Mouse (Mus musculus) embryonic facial prominence, embryonic 11.5 days (tissue): ENCODE results near the gene Dis3l2. TPM values are rescaled to one million over a fixed set of nuclear protein-coding genes. Genes with fewer than 3 reads are reported as not detected.

ENCODE experiments used
- ATAC-seq: fragments of 200-750 bp; cut with Nextera tagmentation; replicated peaks from 2 replicates; pipeline ENCODE4 v1.8.0; 2017; ENCODE audit warnings: low read depth; ENCODE audit not compliant: insufficient number of reproducible peaks, low FRiP score, low TSS enrichment
- DNase-seq: peaks from one replicate; pipeline ENCODE4 v3.0.0-alpha.2; 2015; ENCODE audit warnings: low spot score
- H3K27ac ChIP-seq: fragments of 300-500 bp; sonication (generic); replicated peaks from 2 replicates; pipeline ENCODE4 v1.5.1; 2014; ENCODE audit warnings: mild to moderate bottlenecking, low read depth, low read length, control low read depth
- H3K27me3 ChIP-seq: fragments of 300-500 bp; sonication (generic); 2 replicates; pipeline ENCODE4 v1.6.1; 2014; ENCODE audit warnings: mild to moderate bottlenecking, low read length, moderate library complexity, mixed read lengths; ENCODE audit not compliant: control insufficient read depth, insufficient read depth
- H3K36me3 ChIP-seq: fragments of 300-500 bp; sonication (generic); replicated peaks from 2 replicates; pipeline ENCODE4 v1.6.1; 2014; ENCODE audit warnings: low read depth, mild to moderate bottlenecking, low read length, moderate library complexity, mixed read lengths; ENCODE audit not compliant: control insufficient read depth, insufficient read depth
- H3K4me1 ChIP-seq: fragments of 300-500 bp; sonication (generic); 2 replicates; pipeline ENCODE4 v1.6.1; 2014; ENCODE audit warnings: low read length, mixed read lengths; ENCODE audit not compliant: control insufficient read depth, insufficient read depth
- H3K4me2 ChIP-seq: fragments of 300-500 bp; sonication (generic); 2 replicates; pipeline ENCODE4 v1.6.1; 2014; ENCODE audit warnings: low read depth, mild to moderate bottlenecking, control low read depth, low read length, moderate library complexity
- H3K4me3 ChIP-seq: fragments of 300-500 bp; sonication (generic); 2 replicates; pipeline ENCODE4 v1.5.1; 2014; ENCODE audit warnings: low read depth, low read length, control low read depth
- H3K9ac ChIP-seq: fragments of 300-500 bp; sonication (generic); replicated peaks from 2 replicates; pipeline ENCODE4 v1.6.1; 2014; ENCODE audit warnings: mild to moderate bottlenecking, control low read depth, low read length
- H3K9me3 ChIP-seq: fragments of 300-500 bp; sonication (generic); replicated peaks from 2 replicates; pipeline ENCODE4 v1.6.1; 2016; ENCODE audit warnings: mild to moderate bottlenecking, low read length, inconsistent platforms, mixed read lengths; ENCODE audit not compliant: control insufficient read depth
- WGBS: fragments of 180-500 bp; shearing (Covaris S2); extraction: QIAGEN DNeasy Blood & Tissue Kit; methylation state at CpG from one replicate; pipeline ENCODE4 v1.1.7; 2014; 5-methylcytosine and 5-hydroxymethylcytosine counted together
- polyA plus RNA-seq: library from polyadenylated mRNA; unstranded; fragments of >200 nt; fragmentation: Nextera tagmentation; extraction: Ambion mirVana; gene quantifications from 2 replicates; pipeline ENCODE4 v1.2.1, GENCODE M21; 2014

The Dis3l2 gene
- polyA plus RNA-seq, 1 experiment from 2014 or later = 33.3 TPM

DNA sequence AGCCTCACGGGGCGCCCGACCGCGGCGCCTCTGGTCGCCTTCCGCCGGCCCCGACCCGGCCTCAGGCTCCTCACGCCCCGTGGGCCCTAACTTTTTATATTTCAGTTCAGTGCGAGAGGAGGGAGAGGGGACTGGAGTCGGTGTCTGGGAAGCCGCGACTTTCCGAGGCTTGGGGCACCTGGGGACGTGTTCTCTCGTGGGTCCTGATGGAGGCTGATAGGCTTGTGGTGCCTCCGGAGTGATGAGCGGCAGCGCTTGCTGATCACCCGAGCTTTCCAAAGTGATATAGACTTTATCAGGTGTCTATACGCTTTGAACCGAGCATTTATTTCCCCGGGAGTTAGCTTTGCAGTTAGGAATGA, 338 bp downstream of the Dis3l2 start:
- no peak; the same call in 1 of the 2 replicates for ATAC-seq

DNA sequence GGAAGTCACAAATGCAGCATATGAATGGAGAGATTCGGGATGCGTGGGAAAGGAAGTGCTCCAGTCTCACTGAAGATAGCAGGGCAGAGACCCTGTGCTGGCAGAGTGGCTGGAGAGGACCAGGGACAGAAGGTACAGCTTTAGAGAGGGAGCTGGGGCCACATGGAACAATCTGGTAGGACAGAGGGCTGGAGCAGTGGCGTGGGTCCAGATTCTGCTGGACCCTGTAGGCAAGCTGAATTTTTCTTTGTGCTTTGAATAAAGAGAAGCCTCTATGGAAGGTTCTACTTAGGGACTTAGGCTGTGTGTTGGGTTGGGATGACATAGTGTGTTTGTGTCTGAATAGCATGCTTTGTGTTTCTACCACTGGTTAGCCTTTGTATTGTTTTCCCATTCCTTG, 1.9 kb downstream of the Dis3l2 start:
- ATAC-seq (no peak), DNase-seq (no peak)
- no peaks in the 10 kb centered on the region for H3K27me3 ChIP-seq
- H3K36me3 ChIP-seq = no peaks in the 10 kb centered on the region
- no peaks in the 10 kb centered on the region for H3K4me1 ChIP-seq
- H3K27ac ChIP-seq = no peak overlapping the region
- no peak overlapping the region for H3K4me3 ChIP-seq
- H3K9ac ChIP-seq = no peak overlapping the region
- H3K9me3 ChIP-seq = no peaks in the 10 kb centered on the region
- WGBS = 89% methylated on average over 3 of the region's 3 CpGs
- no peak overlapping the region for H3K4me2 ChIP-seq

More for the DNA sequence above, 338 bp downstream of the Dis3l2 start:
- H3K4me2 ChIP-seq = peak overlapping the region; percentile 50
- peak overlapping the region; percentile 75 for H3K27ac ChIP-seq
- H3K9me3 ChIP-seq = no peaks in the 10 kb centered on the region
- no peaks in the 10 kb centered on the region for H3K36me3 ChIP-seq
- no peaks in the 10 kb centered on the region for H3K27me3 ChIP-seq
- 0% methylated on average over 26 of the region's 27 CpGs for WGBS
- DNase-seq = no peak
- peak overlapping the region; percentile 98 for H3K9ac ChIP-seq
- H3K4me3 ChIP-seq = peak overlapping the region; percentile 81
- no peaks in the 10 kb centered on the region for H3K4me1 ChIP-seq

DNA sequence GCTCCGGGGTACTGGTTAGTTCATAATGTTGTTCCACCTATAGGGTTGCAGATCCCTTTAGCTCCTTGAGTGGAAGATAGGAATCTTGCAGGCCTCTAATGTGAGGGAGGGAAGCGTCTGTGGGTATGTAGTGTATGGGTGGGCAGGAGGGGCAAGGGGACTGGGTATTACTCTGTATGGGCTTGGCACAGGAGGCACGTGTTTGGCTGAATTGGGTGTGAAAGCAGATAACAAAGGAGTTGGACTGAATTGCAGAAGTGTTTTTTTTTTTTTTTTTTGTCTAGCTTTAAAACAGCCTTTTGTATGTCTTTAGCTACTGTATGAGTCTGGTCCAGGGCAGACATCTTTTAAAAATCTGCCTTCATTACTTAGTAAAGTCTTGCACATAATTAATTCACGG, 5.9 kb downstream of the Dis3l2 start:
- Histone ChIP-seq H3K4me3 (no peak overlapping the region), H3K4me2 (no peak overlapping the region), H3K4me1 (no peaks in the 10 kb centered on the region), H3K27ac (no peak overlapping the region), H3K9ac (no peak overlapping the region), H3K9me3 (no peaks in the 10 kb centered on the region), H3K36me3 (no peaks in the 10 kb centered on the region), H3K27me3 (no peaks in the 10 kb centered on the region)
- no peak for ATAC-seq
- DNase-seq = no peak
- 82% methylated on average over 4 of the region's 4 CpGs for WGBS

DNA sequence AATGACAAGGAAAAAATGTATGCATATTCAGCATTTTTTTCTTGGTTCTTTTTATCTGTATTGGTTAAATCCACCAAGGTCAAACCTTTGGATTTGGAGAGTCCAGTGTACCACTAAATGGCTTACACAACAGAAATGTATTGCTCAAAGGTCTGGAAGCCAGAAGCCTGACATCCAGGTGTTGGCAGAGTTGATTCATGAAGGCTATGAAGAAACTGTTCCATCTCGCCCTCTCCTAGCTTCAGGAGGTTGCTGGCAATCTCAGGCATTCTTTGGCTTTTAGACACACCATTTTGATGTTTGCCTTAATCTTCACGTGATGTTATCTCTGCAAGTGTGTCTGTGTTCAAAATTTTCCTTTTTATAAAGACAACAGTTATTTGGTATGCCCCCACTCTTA, 8.4 kb downstream of the Dis3l2 start:
- no peaks in the 10 kb centered on the region for H3K9me3 ChIP-seq
- ATAC-seq = no peak
- no peaks in the 10 kb centered on the region for H3K36me3 ChIP-seq
- no peaks in the 10 kb centered on the region for H3K4me1 ChIP-seq
- no peaks in the 10 kb centered on the region for H3K27me3 ChIP-seq
- 90% methylated on average over 2 of the region's 2 CpGs for WGBS
- no peak overlapping the region for H3K4me3 ChIP-seq
- no peak overlapping the region for H3K27ac ChIP-seq
- no peak overlapping the region for H3K4me2 ChIP-seq
- H3K9ac ChIP-seq = no peak overlapping the region
- DNase-seq = no peak

DNA sequence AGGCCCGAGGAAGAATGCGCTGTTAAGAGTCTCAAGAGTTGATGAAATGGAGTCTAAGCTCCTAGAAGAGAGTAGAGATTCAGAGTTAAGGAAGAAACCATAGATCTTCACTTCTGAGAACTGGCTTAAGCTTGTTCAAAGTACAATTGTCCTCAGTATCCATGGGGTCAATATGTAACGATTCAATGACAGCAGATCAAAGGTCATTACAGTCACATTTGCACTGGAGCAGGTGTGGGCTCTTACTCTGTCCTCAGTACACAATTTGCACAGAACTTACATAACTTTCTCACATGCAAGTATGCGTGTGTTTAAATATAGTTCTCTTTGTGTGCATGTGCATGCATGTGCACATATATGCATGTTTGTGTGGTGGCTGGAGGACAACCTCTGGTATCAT, 9.4 kb downstream of the Dis3l2 start:
- H3K36me3 ChIP-seq = no peaks in the 10 kb centered on the region
- no peaks in the 10 kb centered on the region for H3K27me3 ChIP-seq
- H3K27ac ChIP-seq = no peak overlapping the region
- H3K9me3 ChIP-seq = no peaks in the 10 kb centered on the region
- no peak overlapping the region for H3K4me3 ChIP-seq
- no peaks in the 10 kb centered on the region for H3K4me1 ChIP-seq
- DNase-seq = no peak
- no peak overlapping the region for H3K9ac ChIP-seq
- WGBS = 91% methylated on average over 4 of the region's 4 CpGs
- no peak overlapping the region for H3K4me2 ChIP-seq
- ATAC-seq = no peak

DNA sequence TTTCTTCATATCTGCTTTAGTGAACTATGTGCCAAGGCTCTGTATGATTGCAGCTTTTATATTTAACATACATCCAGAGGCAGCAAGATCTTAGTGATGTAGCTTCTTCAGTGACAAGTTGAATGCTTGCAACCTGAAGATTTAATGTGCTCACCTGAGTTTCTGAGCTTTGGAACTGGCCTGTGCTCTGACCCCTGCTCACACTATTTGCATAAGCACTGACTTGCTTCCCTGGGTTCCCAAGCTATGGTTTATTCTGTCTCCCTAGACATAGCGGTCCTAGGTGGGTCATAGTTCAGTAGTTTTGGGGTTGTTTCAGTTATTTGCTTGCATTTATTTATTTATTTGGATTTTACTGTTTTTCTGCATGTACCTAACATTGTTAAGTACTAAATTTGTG, 14.6 kb downstream of the Dis3l2 start:
- Histone ChIP-seq H3K4me3 (no peak overlapping the region), H3K9me3 (no peaks in the 10 kb centered on the region), H3K27ac (no peak overlapping the region), H3K9ac (no peak overlapping the region), H3K36me3 (no peaks in the 10 kb centered on the region), H3K4me2 (no peak overlapping the region), H3K4me1 (no peaks in the 10 kb centered on the region), H3K27me3 (no peaks in the 10 kb centered on the region)
- WGBS = 95% methylated on average over 1 of the region's 1 CpGs
- DNase-seq (no peak), ATAC-seq (no peak)

DNA sequence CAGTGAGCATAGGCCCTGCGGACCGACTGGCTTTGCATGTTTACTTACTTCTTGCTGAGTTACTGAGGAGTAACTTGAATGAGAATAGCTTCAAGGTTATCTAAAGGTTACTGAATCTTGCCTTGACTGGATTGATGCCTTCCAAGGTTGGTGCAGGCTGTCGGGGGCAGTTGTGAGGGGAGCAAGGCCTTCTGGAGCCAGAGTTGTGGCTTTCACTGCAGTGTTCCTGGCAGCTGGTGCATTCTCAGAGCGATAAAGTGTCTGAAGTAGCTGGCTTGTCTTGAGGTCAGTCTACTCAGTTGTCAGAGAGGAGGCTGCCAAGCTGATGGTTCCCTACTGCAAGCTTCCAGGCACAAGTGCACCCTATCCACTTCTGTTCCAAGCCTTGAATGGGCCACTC, 15.8 kb downstream of the Dis3l2 start:
- no peak overlapping the region for H3K4me2 ChIP-seq
- no peak overlapping the region for H3K4me3 ChIP-seq
- H3K4me1 ChIP-seq = no peaks in the 10 kb centered on the region
- ATAC-seq (no peak), DNase-seq (no peak)
- H3K27me3 ChIP-seq = no peaks in the 10 kb centered on the region
- WGBS = 87% methylated on average over 4 of the region's 4 CpGs
- no peak overlapping the region for H3K9ac ChIP-seq
- H3K36me3 ChIP-seq = no peaks in the 10 kb centered on the region
- H3K9me3 ChIP-seq = no peaks in the 10 kb centered on the region
- H3K27ac ChIP-seq = no peak overlapping the region

DNA sequence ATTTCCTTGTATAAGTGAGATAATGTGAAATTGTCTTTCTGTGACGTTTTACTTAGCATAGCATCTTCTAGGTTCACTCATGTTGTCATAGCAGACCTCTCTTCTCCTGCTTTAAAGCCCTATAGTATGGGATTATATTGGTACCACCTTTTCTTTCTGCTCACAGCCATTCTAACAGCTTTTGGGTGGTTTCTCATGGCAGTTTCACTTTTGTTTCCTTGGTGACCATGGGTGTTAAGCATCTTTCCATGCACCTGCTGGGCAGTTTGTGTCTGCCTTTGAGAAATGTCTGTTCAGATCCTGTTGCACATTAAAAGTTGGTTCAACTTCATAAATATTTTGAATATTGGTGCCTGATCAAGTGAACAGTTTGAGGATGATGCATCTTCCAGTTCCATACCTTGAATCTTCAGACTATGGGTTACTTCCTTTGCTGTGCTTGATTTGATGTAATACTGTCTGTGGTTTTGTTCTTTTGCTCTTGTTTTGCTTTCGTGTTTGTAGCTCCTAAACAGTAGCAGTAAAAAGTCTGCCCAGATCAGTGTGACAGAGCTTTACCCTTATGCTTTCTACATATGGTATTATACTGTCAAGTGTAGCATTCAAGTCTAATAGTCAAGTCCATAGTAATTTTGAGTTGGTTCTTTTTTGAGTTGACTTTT, 29.7 kb downstream of the Dis3l2 start:
- 79% methylated on average over 2 of the region's 2 CpGs for WGBS

More for the DNA sequence above, 29.7 kb downstream of the Dis3l2 start:
- Histone ChIP-seq H3K4me3 (no peak overlapping the region), H3K4me2 (no peak overlapping the region), H3K27ac (no peak overlapping the region), H3K4me1 (no peaks in the 10 kb centered on the region), H3K9ac (no peak overlapping the region), H3K36me3 (no peaks in the 10 kb centered on the region), H3K9me3 (no peaks in the 10 kb centered on the region), H3K27me3 (no peaks in the 10 kb centered on the region)
- no peak for DNase-seq
- no peak for ATAC-seq
